Mouse (Mus musculus): Measurements from ENCODE around the gene Tm9sf2. TPM values are rescaled to one million over a fixed set of nuclear protein-coding genes. Genes with fewer than 3 reads are reported as not detected.

The Tm9sf2 gene
- total RNA-seq, 2 experiments from 2014 or later = 94.6 to 115 TPM

GRCm38 (mm10) chr14:122170202-122170781 lies 63.5 kb downstream of the Tm9sf2 start:
- ATAC-seq (ENCODE audit: poor library complexity, severe bottlenecking) = no peak

DNA sequence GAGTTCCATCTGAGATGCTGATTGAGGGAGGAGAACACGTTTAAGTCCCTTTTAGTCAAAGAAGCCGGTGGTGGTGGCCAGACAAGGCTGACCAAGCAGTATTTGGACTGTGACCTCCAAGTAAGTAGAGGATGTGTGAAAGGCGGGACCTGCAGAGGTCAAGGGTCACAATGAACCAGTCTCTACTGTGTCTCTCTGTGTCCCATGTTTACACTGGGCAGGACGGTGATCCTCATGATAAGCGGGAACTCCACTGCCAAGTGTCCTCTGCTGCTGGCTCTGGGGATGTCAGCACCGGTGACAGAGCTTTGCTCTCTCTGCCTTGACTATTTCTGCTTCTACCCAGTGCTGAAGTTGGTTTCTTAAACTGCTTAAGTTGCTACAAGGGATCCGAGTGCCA lies 64.2 kb downstream of the Tm9sf2 start:
- no peak for ATAC-seq (ENCODE audit: poor library complexity, severe bottlenecking)

GRCm38 (mm10) chr14:122176263-122176798 lies 69.5 kb downstream of the Tm9sf2 start:
- no peak for ATAC-seq (ENCODE audit: poor library complexity, severe bottlenecking)

- ATAC-seq (ENCODE audit: poor library complexity, severe bottlenecking) = no peak
Observed at GRCm38 (mm10) chr14:122179262-122179661, 72.4 kb downstream of the Tm9sf2 start.

DNA sequence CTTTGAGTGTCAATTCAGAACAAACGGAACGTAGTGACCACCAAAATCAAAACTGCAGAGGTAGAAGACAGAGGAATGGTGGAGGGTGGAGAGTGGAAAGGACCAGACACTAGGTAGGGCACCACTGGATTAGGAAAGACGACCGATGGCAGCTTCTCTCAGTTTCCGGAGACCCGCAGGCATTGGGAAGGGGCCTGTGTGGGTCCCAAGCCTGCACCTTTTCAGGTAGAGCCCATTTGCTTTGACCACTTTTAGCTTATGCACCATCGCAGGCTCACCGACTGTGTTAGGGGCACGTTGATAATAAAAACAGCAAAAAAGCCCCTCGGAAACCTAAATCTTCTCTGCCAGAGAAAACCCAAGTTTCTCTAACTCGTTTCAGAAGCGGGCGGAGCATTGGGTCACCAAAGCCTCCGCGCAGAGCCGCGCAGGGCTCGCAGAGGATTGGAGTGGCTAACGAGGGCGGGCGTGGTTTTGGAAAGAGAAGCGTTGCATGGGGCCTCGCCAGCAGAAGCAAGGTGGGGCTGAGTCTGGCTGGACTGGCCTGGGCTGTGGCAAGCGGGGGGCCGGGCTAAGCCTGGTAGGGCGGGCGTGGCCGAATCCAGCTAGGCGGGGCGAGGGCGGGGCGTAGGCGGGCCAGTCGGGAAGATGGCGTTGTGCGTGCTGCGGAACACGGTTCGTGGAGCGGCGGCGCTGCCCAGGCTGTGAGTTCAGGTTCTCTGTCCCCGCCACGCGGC lies 74.4 kb downstream of the Tm9sf2 start, which contains the start of gene Clybl:
Gene Clybl (plus strand): TSS at position 627 of the 737 bp plus-strand sequence.
- peak; percentile 96 for ATAC-seq (ENCODE audit: poor library complexity, severe bottlenecking)

DNA sequence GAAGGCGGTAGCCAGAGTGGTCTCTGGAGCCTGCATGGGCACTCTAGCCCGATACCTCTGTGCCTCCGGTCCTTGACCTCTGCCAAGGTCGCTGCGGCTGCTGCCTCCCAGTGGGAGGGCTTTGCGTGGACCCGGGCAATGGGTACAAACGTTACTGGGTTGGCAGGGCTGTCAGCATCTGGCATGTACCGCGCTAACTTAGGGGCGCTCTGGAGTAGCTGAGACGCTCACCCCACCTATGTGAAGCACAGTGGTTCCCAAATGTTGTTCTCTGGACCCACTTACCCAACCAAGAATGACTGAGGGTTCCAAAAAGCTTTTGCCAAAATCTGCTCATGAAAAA lies 74.9 kb downstream of the Tm9sf2 start:
- peak; percentile 62 for ATAC-seq (ENCODE audit: poor library complexity, severe bottlenecking)

DNA sequence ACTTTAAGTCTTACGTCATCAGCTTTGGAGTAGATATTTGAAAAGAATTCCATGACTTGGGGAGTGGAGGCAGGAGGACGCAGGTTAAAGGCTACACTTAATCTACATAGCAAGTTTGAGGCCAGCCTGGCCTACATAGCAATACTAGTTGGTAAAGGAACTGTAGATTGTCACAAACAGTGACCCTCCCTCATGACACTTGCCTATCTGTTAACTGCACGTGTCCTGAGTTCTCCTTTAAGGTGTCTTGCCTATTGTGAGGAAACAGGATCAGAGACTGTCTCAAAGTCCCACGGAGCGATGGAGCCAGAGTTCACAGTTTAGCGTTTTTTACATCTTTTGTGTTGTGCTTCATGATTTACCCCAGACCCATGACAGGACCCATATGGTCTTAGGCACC lies 75.4 kb downstream of the Tm9sf2 start:
- no peak for ATAC-seq (ENCODE audit: poor library complexity, severe bottlenecking)

GRCm38 (mm10) chr14:122183974-122184373 lies 77.1 kb downstream of the Tm9sf2 start:
- ATAC-seq (ENCODE audit: poor library complexity, severe bottlenecking) = no peak

GRCm38 (mm10) chr14:122188250-122188649 lies 81.4 kb downstream of the Tm9sf2 start:
- no peak for ATAC-seq (ENCODE audit: poor library complexity, severe bottlenecking)

GRCm38 (mm10) chr14:122189901-122190300 lies 83.1 kb downstream of the Tm9sf2 start:
- no peak for ATAC-seq (ENCODE audit: poor library complexity, severe bottlenecking)

DNA sequence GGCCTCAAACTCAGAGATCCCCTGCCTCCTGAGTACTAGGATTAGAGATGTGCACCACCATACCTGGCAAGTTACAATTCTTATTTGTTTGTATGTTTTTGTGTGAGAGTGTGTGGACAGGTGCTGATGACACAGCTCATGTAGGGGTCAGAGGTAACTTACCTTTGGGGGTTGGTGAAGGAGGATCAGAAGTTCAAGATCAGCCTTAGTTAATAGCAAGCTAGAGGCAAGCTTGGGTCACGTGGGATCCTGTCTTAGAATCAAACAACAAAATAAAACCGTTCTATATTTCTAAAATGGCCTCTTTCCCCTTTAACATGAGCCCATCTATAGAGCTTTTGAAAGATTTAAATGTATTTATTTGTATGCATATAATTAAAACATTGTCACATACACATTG lies 83.7 kb downstream of the Tm9sf2 start:
- no peak for ATAC-seq (ENCODE audit: poor library complexity, severe bottlenecking)

GRCm38 (mm10) chr14:122190941-122191510 lies 84.2 kb downstream of the Tm9sf2 start:
- ATAC-seq (ENCODE audit: poor library complexity, severe bottlenecking) = peak; percentile 92

GRCm38 (mm10) chr14:122194630-122195029 lies 87.8 kb downstream of the Tm9sf2 start:
- no peak for ATAC-seq (ENCODE audit: poor library complexity, severe bottlenecking)

GRCm38 (mm10) chr14:122196851-122197250 lies 90.0 kb downstream of the Tm9sf2 start:
- no peak for ATAC-seq (ENCODE audit: poor library complexity, severe bottlenecking)

DNA sequence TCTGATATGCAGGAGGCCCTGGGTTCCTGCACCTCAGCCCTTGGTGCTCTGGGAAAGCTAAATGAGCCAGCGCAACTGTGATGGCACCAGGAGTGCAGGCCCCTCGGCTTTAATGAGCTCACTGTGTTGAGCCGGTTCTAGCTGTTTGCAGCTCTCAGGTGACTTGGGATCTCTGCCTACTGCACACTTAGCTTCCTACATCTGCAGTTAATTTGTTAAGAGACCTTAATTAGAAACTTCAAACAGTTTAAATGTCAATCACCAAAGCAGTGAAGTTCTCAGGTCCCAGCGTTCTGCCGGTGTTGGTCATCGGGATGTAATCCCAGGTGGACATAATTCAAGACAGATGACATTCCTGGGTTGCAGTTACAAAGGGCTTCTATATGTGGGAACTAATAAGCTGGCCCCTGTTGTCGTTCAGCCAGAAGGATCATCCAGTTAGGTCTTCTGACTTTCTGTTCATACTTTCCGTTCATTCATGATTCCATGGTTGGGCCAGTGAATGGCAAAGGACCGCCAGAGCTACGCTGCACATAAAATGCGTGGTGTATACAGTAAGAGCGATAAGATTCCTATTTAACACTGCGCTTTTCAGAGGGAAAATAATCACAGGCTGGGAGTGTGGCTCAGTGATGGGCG lies 93.5 kb downstream of the Tm9sf2 start:
- ATAC-seq (ENCODE audit: poor library complexity, severe bottlenecking) = no peak

GRCm38 (mm10) chr14:122209177-122209576 lies 102.3 kb downstream of the Tm9sf2 start:
- no peak for ATAC-seq (ENCODE audit: poor library complexity, severe bottlenecking)

Other genes starting within 250 kb of the Tm9sf2 start
- 34.2 and 35.6 TPM in 2 replicates for gene Ubac2, start 228.4 kb upstream of the Tm9sf2 start, total RNA-seq (2015)
- 19.3 and 27.3 TPM in 2 replicates for gene Ubac2, start 228.4 kb upstream of the Tm9sf2 start, total RNA-seq (2017)
- gene Gpr18, start 191.3 kb upstream of the Tm9sf2 start, total RNA-seq (2015) = 11.3 and 16.1 TPM in 2 replicates
- 11.9 and 12.9 TPM in 2 replicates for gene Gpr18, start 191.3 kb upstream of the Tm9sf2 start, total RNA-seq (2017)
- 39.0 and 39.1 TPM in 2 replicates for gene Gpr183, start 141.8 kb upstream of the Tm9sf2 start, total RNA-seq (2015)
- 33.8 and 36.4 TPM in 2 replicates for gene Gpr183, start 141.8 kb upstream of the Tm9sf2 start, total RNA-seq (2017)
- gene Timm8a2, start 72.4 kb upstream of the Tm9sf2 start, total RNA-seq (2015) = not detected in 2 replicates
- 0.18 TPM in 1 of 2 replicates, not detected in the other for gene Timm8a2, start 72.4 kb upstream of the Tm9sf2 start, total RNA-seq (2017)
- gene Clybl, start 74.7 kb downstream of the Tm9sf2 start, total RNA-seq (2015) = 11.1 and 13.1 TPM in 2 replicates
- 1.7 and 4.8 TPM in 2 replicates for gene Clybl, start 74.7 kb downstream of the Tm9sf2 start, total RNA-seq (2017)

Data from megakaryocyte, adult 5-6 weeks (primary cell).